Mouse (Mus musculus) stomach, postnatal 0 days (tissue): Measurements from ENCODE around the gene Slc6a5.

Experiments used
- CTCF ChIP-seq: IDR thresholded peaks from 2 replicates; pipeline ENCODE4 v1.5.1; 2016; ENCODE audit warnings: antibody characterized with exemption, low read depth, mild to moderate bottlenecking, moderate library complexity
- EP300 ChIP-seq: optimal IDR thresholded peaks from 2 replicates; pipeline ENCODE3; 2016; ENCODE audit warnings: antibody characterized with exemption

GRCm38 (mm10) chr7:49861196-49861595 is 48.8 kb upstream of the Slc6a5 start:
- TF ChIP-seq CTCF, result no peak
- no peak for TF ChIP-seq EP300
